Mouse (Mus musculus) lung, postnatal 0 days (tissue): Measurements from ENCODE around the gene Il9r. TPM values are rescaled to one million over a fixed set of nuclear protein-coding genes. Genes with fewer than 3 reads are reported as not detected.

Experiments used
- ATAC-seq: fragments of 200-750 bp; cut with Nextera tagmentation; 2 replicates; pipeline ENCODE4 v1.8.0; 2017; ENCODE audit warnings: moderate library complexity
- DNase-seq: peaks from one replicate; pipeline ENCODE4 v3.0.0-alpha.2; 2016; ENCODE audit warnings: low spot score
- H3K27ac ChIP-seq: fragments of 300-500 bp; sonication (generic); 2 replicates; pipeline ENCODE4 v1.5.1; 2014; ENCODE audit warnings: antibody characterized with exemption, mild to moderate bottlenecking, low read length, mixed read lengths
- H3K27me3 ChIP-seq: fragments of 300-500 bp; sonication (generic); replicated peaks from 2 replicates; pipeline ENCODE4 v1.6.1; 2014; ENCODE audit warnings: low read length, mixed read lengths; ENCODE audit not compliant: insufficient read depth
- H3K36me3 ChIP-seq: fragments of 300-500 bp; sonication (generic); 2 replicates; pipeline ENCODE4 v1.6.1; 2014; ENCODE audit warnings: low read length, mixed read lengths; ENCODE audit not compliant: insufficient read depth
- H3K4me1 ChIP-seq: fragments of 300-500 bp; sonication (generic); 2 replicates; pipeline ENCODE4 v1.6.1; 2014; ENCODE audit warnings: antibody characterized with exemption, low read depth, low read length, mixed read lengths; ENCODE audit not compliant: insufficient read depth
- H3K4me2 ChIP-seq: fragments of 300-500 bp; sonication (generic); replicated peaks from 2 replicates; pipeline ENCODE4 v1.6.1; 2014; ENCODE audit warnings: low read depth, mild to moderate bottlenecking, low read length, moderate library complexity, mixed read lengths
- H3K4me3 ChIP-seq: fragments of 300-500 bp; sonication (generic); 2 replicates; pipeline ENCODE4 v1.5.1; 2014; ENCODE audit warnings: low read depth, low read length
- H3K9ac ChIP-seq: fragments of 300-500 bp; sonication (generic); replicated peaks from 2 replicates; pipeline ENCODE4 v1.6.1; 2014; ENCODE audit warnings: low read depth, mild to moderate bottlenecking
- H3K9me3 ChIP-seq: fragments of 300-500 bp; sonication (generic); 2 replicates; pipeline ENCODE4 v1.6.1; 2016; ENCODE audit warnings: low read length, mixed read lengths
- CTCF ChIP-seq: IDR thresholded peaks from 2 replicates; pipeline ENCODE4 v1.5.1; 2016; ENCODE audit warnings: antibody characterized with exemption, mild to moderate bottlenecking
- EP300 ChIP-seq: IDR thresholded peaks from 2 replicates; pipeline ENCODE4 v1.6.1; 2016; ENCODE audit warnings: antibody characterized with exemption, mild to moderate bottlenecking, control low read depth
- WGBS: fragments of 180-500 bp; shearing (Covaris S2); extraction: QIAGEN DNeasy Blood & Tissue Kit; methylation state at CpG from one replicate; pipeline ENCODE4 v1.1.7; 2014; 5-methylcytosine and 5-hydroxymethylcytosine counted together
- polyA plus RNA-seq: library from polyadenylated mRNA; unstranded; fragments of >200 nt; fragmentation: Nextera tagmentation; extraction: Ambion mirVana; gene quantifications from 2 replicates; pipeline ENCODE4 v1.2.1, GENCODE M21; 2015

Il9r gene
- polyA plus RNA-seq, 1 experiment from 2014 or later: 0.05 TPM

- no peaks in the 10 kb centered on the region for H3K27me3 ChIP-seq
- H3K9me3 ChIP-seq: no peaks in the 10 kb centered on the region
- no peak overlapping the region for H3K4me3 ChIP-seq
- H3K4me1 ChIP-seq: no peaks in the 10 kb centered on the region
- 16% methylated on average over 9 of the region's 9 CpGs for WGBS
- TF ChIP-seq EP300: no peak
- TF ChIP-seq CTCF: no peak
- ATAC-seq: peak; percentile 64
- H3K9ac ChIP-seq: no peak overlapping the region
- H3K36me3 ChIP-seq: no peaks in the 10 kb centered on the region
- peak; percentile 8 for DNase-seq
- H3K27ac ChIP-seq: no peak overlapping the region
- peak overlapping the region; percentile 32 for H3K4me2 ChIP-seq
These were observed 61.5 kb downstream of the Il9r start for GRCm38 (mm10) chr11:32138614-32138964.

GRCm38 (mm10) chr11:32137719-32138613, 62.1 kb downstream of the Il9r start:
- Histone ChIP-seq H3K27me3 (no peaks in the 10 kb centered on the region), H3K36me3 (no peaks in the 10 kb centered on the region), H3K9me3 (no peaks in the 10 kb centered on the region), H3K4me2 (peak overlapping the region; percentile 32), H3K27ac (no peak overlapping the region), H3K9ac (no peak overlapping the region), H3K4me3 (peak overlapping the region; percentile 5; the same call in 1 of the 2 replicates), H3K4me1 (no peaks in the 10 kb centered on the region)
- TF ChIP-seq EP300 (peak; percentile 29; the same call in 1 of the 2 replicates), CTCF (no peak)
- ATAC-seq (peak; percentile 77), DNase-seq (peak; percentile 36)
- WGBS: 13% methylated on average over 15 of the region's 15 CpGs

Other genes with a start within 250 kb of the Il9r start
- gene 4930524B15Rik, start 234.7 kb downstream of the Il9r start, polyA plus RNA-seq: 0.07 TPM in 1 of 2 replicates, not detected in the other
- 0.20 and 0.38 TPM in 2 replicates for gene Nsg2, start 199.8 kb downstream of the Il9r start, polyA plus RNA-seq
- 18.9 and 20.8 TPM in 2 replicates for gene Snrnp25, start 5.1 kb upstream of the Il9r start, polyA plus RNA-seq
- 54.8 and 58.5 TPM in 2 replicates for gene Rhbdf1, start 22.0 kb upstream of the Il9r start, polyA plus RNA-seq
- gene Mpg, start 26.2 kb upstream of the Il9r start, polyA plus RNA-seq: 22.9 and 25.9 TPM in 2 replicates
- 33.6 TPM in 2 replicates for gene Nprl3, start 67.4 kb upstream of the Il9r start, polyA plus RNA-seq
- gene Hba-x, start 76.1 kb upstream of the Il9r start, polyA plus RNA-seq: 5.0 and 7.7 TPM in 2 replicates
- gene Hba-a1, start 83.2 kb upstream of the Il9r start, polyA plus RNA-seq: 11,284 and 13,685 TPM in 2 replicates
- gene Hbq1b, start 86.7 kb upstream of the Il9r start, polyA plus RNA-seq: 2.8 and 4.0 TPM in 2 replicates
- gene Hba-a2, start 96.2 kb upstream of the Il9r start, polyA plus RNA-seq: 27,628 and 32,987 TPM in 2 replicates
- gene Hbq1a, start 99.8 kb upstream of the Il9r start, polyA plus RNA-seq: 0.94 and 1.4 TPM in 2 replicates
- gene Sh3pxd2b, start 147.5 kb upstream of the Il9r start, polyA plus RNA-seq: 7.4 and 9.4 TPM in 2 replicates